Mouse (Mus musculus) cortical plate, adult 2 months (tissue): ENCODE data around the gene Adcy4. TPM values are rescaled to one million over a fixed set of nuclear protein-coding genes. Genes with fewer than 3 reads are reported as not detected.

Experiments used
- H3K27ac ChIP-seq: fragments of 200-500 bp; 2 replicates; pipeline ENCODE4 v1.5.1; 2012; ENCODE audit warnings: low read length, control low read depth, inconsistent platforms; ENCODE audit not compliant: insufficient read depth
- H3K4me1 ChIP-seq: fragments of 200-500 bp; 2 replicates; pipeline ENCODE4 v1.6.1; 2011; ENCODE audit warnings: low read length; ENCODE audit not compliant: control insufficient read depth, insufficient read depth
- H3K4me3 ChIP-seq: fragments of 200-500 bp; 2 replicates; pipeline ENCODE4 v1.5.1; 2011; ENCODE audit warnings: mild to moderate bottlenecking, low read length, control low read depth; ENCODE audit not compliant: insufficient read depth
- CTCF ChIP-seq: fragments of 200-500 bp; IDR thresholded peaks from 2 replicates; pipeline ENCODE4 v1.5.1; 2011; ENCODE audit warnings: mild to moderate bottlenecking, control low read depth, low read length; ENCODE audit not compliant: insufficient read depth; ENCODE audit errors: extremely low read depth
- POLR2A ChIP-seq: fragments of 200-500 bp; IDR thresholded peaks from 2 replicates; pipeline ENCODE4 v1.6.1; 2011; ENCODE audit warnings: mild to moderate bottlenecking, low read length, control low read depth; ENCODE audit not compliant: insufficient read depth; ENCODE audit errors: extremely low read depth
- polyA plus RNA-seq: library from polyadenylated mRNA; depleted of rRNA; stranded (reverse); fragments of >200 nt; gene quantifications from 2 replicates; pipeline ENCODE4 v1.2.3, GENCODE M21; 2012

The Adcy4 gene
- polyA plus RNA-seq, 1 experiment = 3.4 TPM

DNA sequence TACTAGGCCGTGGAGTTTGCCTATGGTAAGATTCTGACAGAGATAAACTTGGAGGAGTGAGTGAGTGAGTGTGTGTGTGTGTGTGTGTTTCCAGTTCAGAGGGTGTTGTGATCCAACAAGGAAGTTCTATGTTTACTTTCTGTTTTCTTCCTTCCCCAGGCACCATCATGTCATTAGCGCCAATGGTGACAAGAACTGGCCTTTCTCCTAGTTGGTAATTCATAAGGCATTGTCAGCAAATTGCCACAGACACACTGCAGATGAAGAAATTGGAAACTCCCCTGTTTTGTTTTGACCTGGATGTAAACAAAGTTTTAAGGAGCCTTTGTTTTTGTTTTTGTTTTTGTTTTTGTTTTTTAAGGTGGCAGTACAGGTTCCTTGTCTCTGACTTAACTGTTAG is 9.6 kb upstream of the Adcy4 start:
- no peak overlapping the region for H3K4me3 ChIP-seq
- TF ChIP-seq CTCF (no peak), POLR2A (no peak)
- H3K27ac ChIP-seq = no peak overlapping the region
- H3K4me1 ChIP-seq = no peaks in the 10 kb centered on the region

DNA sequence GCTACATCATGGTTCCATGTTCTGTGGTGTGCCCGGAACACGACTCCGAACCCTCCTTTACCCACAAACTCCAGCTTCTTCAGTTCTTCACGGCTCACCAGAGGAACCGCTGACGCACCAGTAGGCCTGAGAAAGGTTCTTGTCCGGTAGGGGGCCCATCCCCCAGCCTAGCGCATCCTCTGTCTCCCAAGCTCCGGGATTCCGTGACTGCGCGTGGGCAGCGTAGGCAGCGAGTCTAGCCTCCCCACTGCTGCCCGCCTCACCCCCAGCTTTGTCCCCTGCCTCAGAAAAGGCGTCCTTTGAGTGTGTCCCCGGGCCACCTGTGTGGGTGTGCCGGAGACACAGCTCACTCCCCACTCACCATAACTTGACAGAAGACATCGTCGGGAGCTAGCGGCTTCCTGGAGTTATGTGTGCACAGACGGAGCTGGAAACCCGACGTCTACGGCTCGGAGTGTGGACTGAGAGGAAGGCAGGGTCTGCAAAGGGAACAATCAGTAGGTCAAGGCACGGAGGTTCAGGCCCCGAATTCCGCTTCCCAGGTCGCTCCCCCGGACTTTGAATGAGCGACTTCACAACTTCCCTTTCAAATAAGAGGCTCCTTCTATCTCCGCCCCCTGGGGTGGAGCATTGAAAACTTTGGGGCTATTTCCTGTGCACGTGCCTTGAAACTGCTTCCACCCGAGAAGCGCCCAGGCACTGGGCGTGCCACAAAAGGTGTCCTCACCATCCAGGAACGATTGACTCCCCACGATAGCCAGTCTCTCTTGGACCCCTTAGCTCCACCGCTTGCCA is 4.6 kb upstream of the Adcy4 start, which contains the start of gene Ripk3:
Ripk3 (minus strand) TSS at position 610 of the 795 bp plus-strand sequence.
- Histone ChIP-seq H3K27ac (no peak within 1 kb of the TSS), H3K4me1 (no peaks in the 10 kb centered on the region), H3K4me3 (no peak within 1 kb of the TSS)
- TF ChIP-seq POLR2A = no peak
- no peak for TF ChIP-seq CTCF

DNA sequence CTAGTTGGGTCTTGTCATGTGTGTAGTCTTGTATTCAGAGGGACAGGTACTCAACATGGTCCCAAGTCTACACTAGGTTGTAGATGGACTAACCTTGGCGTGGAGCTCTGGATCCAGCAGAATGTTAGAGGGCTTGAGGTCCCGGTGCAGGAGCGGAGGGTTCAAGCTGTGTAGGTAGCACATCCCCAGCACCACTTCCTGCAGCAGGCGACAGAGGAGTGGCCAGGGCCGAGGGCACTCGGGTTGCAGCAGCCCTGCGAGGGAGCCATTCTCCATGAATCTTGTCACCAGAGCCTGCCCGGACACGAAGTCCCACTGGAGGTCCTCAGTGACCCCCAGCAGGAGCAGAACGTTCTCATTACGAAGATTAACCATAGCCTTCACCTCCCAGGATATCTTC is 3.8 kb upstream of the Adcy4 start:
- Histone ChIP-seq H3K4me3 (no peak overlapping the region), H3K4me1 (no peaks in the 10 kb centered on the region), H3K27ac (no peak overlapping the region)
- no peak for TF ChIP-seq POLR2A
- no peak for TF ChIP-seq CTCF

GRCm38 (mm10) chr14:55785195-55785594 is 1.3 kb upstream of the Adcy4 start:
- Histone ChIP-seq H3K4me1 (no peaks in the 10 kb centered on the region), H3K4me3 (no peak overlapping the region)
- no peak for TF ChIP-seq CTCF
- TF ChIP-seq POLR2A = no peak

DNA sequence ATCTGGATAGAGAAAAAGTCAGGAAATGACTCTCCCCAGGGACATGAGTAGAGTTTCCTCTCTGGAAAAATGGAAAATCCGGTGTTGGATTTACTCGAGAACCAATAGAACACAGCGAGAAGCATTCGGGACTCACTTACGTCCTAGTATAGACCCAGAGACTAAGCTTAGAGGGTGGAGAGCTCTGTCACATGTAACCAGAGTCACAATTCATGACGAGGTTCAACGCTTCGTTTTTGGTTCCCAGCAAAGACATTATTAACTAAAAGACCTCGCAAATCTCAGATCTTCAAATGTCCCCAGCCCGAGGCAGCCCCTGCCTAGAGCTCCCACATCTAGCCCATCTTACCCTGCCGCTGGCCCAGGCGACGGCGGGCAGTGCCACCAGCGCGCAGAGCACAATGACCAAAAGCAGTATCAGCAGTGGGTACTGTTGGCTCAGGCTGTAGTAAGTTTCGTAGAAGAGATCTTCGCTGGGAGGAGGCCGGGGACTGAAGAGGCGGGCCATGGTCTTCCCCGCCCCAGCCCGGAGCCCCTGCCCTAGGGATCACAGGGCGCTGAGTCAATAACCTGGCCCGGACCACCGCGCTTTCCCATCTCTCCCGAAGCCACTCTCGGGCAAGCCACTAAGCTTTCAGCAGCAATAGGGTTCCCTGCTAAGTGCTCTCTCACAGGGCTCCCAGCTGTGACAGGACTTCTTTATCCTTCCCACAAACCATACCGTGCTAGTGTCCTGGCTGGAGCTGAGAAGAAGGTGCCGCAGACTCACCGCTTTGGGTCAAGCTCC is 531 bp downstream of the Adcy4 start:
- Histone ChIP-seq H3K4me1 (no peaks in the 10 kb centered on the region), H3K4me3 (peak overlapping the region; percentile 9), H3K27ac (peak overlapping the region; percentile 44; the same call in 1 of the 2 replicates)
- TF ChIP-seq POLR2A (no peak), CTCF (no peak)

More at GRCm38 (mm10) chr14:55785195-55785594, 1.3 kb upstream of the Adcy4 start:
- H3K27ac ChIP-seq = no peak overlapping the region

DNA sequence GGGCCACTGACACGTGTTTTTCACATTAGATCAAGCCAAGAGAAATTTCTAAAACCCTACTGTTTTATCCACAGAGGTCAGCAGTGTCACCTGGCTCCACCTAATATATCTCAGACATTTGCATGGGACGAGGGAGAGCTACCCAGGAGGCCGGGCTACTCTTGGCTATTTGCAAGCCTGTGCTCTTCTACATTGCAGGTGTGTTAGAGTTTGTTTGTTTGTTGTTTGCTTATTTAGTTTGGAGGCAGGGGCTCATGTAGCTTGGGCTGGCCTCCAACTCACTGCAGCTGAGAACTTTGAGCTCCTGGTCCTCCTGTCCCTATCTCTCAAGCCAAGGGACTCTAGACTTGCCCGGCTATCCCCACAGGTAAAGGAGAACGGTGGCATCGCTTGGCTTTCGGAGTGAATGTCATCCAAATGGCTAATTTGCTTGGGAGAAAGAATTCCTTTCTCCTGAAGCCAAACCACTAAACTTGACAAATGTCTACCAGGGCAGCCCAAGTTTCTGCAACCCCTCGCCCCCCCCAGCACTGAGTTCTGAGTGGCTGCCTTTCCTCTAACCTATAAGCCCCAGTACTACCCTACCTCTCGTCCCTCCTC is 1.4 kb downstream of the Adcy4 start:
- TF ChIP-seq POLR2A = no peak
- TF ChIP-seq CTCF = no peak
- H3K27ac ChIP-seq = no peak overlapping the region; the same call in 1 of the 2 replicates
- no peaks in the 10 kb centered on the region for H3K4me1 ChIP-seq
- H3K4me3 ChIP-seq = no peak overlapping the region

DNA sequence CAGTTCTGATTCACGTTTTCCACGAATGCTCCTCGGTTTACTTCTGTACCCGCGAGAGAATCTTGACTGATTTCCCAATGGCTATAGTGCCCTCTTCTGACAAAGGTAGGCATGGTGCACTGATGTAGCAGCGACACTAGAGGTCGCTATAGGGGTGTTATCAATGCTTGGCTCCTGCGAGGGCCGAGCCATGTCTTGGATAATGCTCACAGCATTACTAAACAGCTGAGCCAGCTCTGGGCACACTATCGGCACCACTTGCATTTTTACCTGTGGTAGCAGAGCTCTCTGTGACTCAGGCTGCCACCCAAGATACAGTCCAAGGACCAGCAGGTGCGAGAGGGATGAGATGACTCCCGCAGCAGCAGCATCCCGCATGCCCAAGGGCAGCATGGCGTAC is 2.6 kb downstream of the Adcy4 start:
- no peak overlapping the region for H3K27ac ChIP-seq
- no peaks in the 10 kb centered on the region for H3K4me1 ChIP-seq
- H3K4me3 ChIP-seq = no peak overlapping the region
- TF ChIP-seq CTCF (peak; percentile 99), POLR2A (no peak)

DNA sequence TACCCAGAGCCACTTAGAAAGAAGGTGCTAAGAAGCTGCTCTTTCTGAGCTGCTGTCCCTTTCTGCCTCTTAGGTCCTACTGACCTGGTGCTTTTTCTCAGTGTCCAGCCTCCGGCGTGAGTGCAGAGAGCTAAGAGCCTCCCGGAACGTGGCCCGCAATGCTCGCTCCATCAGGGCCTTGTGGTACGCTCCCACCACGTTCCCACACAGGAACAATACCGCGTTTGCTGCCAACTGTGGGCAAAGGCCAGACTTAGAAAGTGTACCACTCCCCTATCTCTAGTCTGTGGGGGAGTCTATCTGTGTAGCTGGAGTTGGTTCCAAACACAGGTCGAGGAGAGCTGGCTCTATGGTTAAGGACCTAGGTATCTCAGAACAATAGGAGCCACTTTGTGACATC is 3.2 kb downstream of the Adcy4 start:
- no peaks in the 10 kb centered on the region for H3K4me1 ChIP-seq
- TF ChIP-seq POLR2A (no peak), CTCF (no peak)

GRCm38 (mm10) chr14:55779656-55780055 is 4.2 kb downstream of the Adcy4 start:
- Histone ChIP-seq H3K4me3 (no peak overlapping the region), H3K27ac (no peak overlapping the region), H3K4me1 (no peaks in the 10 kb centered on the region)
- no peak for TF ChIP-seq CTCF
- no peak for TF ChIP-seq POLR2A

More for the DNA sequence above, 3.2 kb downstream of the Adcy4 start:
- no peak overlapping the region for H3K27ac ChIP-seq
- H3K4me3 ChIP-seq = no peak overlapping the region

GRCm38 (mm10) chr14:55778686-55779085 is 5.2 kb downstream of the Adcy4 start:
- no peaks in the 10 kb centered on the region for H3K4me1 ChIP-seq
- TF ChIP-seq CTCF = no peak
- no peak for TF ChIP-seq POLR2A
- H3K27ac ChIP-seq = no peak overlapping the region
- H3K4me3 ChIP-seq = no peak overlapping the region
